Mouse (Mus musculus): Measurements from ENCODE around the gene Pip4k2b.

DNA sequence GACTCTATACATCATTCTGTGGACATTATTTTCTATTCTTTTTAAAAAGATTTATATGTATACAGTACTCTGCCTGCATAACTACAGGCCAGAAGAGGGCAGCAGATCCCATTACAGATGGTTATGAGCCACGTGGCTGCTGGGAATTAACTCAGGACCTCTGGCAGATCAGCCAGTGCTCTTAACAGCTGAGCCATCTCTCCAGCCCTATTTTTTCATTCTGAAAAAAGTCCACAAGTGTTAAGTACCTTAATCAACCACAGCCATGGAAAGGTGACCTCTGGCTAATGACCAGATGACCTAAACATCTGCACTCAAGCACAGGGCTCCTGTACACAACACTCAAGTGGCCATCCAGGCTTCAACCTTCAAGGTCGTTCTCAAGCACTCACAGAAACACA is 32.6 kb upstream of the Pip4k2b start:
- no peak for TF ChIP-seq POLR2A (IDR thresholded peaks at IDR 0.05; ENCODE audit: borderline replicate concordance, extremely low read depth, insufficient read depth, insufficient read length, poor library complexity, severe bottlenecking)
- TF ChIP-seq CTCF (IDR thresholded peaks at IDR 0.05; ENCODE audit: borderline replicate concordance, extremely low read depth, insufficient read depth, insufficient read length), result no peak
